Mouse (Mus musculus) erythroid progenitor cell, adult 5-6 weeks (primary cell): Measurements from ENCODE around the gene Adamtsl5. TPM values are rescaled to one million over a fixed set of nuclear protein-coding genes. Genes with fewer than 3 reads are reported as not detected.
"Not testable (repeated sequence)": the region's sequence is repeated elsewhere in the genome, so short reads cannot be mapped to it uniquely, and the experiment has no call there.

Source experiments
- ATAC-seq: replicated peaks from 2 replicates; pipeline ENCODE4 v1.8.0; 2016; ENCODE audit warnings: moderate number of reproducible peaks, mild to moderate bottlenecking, moderate TSS enrichment, inconsistent platforms; ENCODE audit not compliant: poor library complexity, low FRiP score, severe bottlenecking
- total RNA-seq, 2 experiments: library from RNA; stranded (forward) in 1 of 2; stranded (reverse) in 1 of 2; fragments of 150-400 nt in 1 of 2; fragments of 186-747, 209-891 nt in 1 of 2; gene quantifications; 2 replicates each; pipeline versions ENCODE4 v1.2.3 to v1.2.4; 2015 to 2017; ENCODE audit warnings: low replicate concordance in 2 of 2

Gene Adamtsl5
- total RNA-seq, 2 experiments from 2014 or later = 0.84 to 30.2 TPM

DNA sequence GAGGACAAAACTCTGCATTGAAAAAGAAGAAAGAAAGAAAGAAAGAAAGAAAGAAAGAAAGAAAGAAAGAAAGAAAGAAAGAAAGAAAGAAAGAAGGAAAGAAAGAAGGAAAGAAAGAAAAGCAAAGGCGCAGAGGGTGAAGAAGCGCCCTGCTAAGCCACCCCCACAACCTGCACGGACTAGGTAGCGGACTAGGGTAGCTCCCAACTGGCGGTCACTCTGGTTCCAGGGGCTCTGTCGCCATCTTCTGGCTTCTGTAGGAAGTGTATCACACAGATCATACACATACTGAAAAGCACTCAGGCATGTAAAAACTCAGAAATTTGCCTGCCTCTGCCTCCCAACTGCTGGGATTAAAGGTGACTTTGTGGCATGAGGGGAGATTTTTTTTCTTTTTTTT lies 25.9 kb upstream of the Adamtsl5 start:
- peak; percentile 72 for ATAC-seq

DNA sequence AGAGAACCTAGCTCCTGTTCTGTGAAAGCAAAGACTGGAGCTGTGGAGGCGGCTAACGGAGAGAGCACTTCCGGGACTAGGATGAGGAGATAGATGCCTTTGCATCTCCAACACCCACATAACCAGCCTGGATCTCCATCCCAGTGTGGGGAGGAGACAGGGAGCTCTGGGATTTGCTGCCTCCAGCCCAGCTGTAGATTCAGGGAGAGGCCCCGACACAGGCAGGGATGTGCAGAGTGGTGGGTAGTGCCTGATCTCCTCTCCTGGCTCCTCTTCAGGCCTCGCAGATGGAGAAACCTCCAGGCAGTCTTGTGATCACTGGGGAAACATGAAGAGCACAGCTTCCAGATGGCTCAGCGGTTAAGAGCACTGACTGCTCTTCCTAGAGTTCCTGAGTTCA lies 24.5 kb upstream of the Adamtsl5 start:
- ATAC-seq = no peak

- no peak for ATAC-seq
Observed at GRCm38 (mm10) chr10:80371983-80372382, 23.8 kb upstream of the Adamtsl5 start.

DNA sequence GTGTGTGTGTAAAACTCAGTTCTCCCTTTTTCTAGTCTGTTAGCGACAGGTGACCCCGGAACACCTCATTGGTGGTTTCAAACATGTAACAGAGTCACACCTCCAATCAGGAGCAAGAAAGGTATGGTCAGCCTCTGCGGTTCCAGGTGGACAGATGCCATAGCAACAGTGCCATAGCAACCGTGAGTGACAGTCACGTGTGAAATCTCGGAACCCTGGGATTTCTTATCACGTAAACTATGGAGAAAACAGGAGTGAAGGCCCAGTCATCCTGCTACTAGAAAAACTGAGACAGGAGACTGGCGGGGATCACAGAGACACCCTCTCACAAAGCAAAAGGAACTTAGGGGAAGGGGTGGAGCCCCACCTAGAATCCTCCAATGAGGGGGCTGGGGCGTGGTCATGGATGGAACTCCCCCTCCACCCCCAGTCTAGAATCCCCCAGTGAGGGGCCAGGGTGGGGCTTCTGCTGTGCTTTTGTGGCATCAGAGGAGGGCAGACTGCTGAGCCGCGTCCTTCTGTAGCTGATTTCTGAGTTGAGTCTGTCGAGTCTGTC lies 23.3 kb upstream of the Adamtsl5 start:
- ATAC-seq = no peak

GRCm38 (mm10) chr10:80369995-80370747 lies 22.0 kb upstream of the Adamtsl5 start:
- ATAC-seq = no peak

GRCm38 (mm10) chr10:80368392-80368791 lies 20.2 kb upstream of the Adamtsl5 start:
- ATAC-seq = no peak

DNA sequence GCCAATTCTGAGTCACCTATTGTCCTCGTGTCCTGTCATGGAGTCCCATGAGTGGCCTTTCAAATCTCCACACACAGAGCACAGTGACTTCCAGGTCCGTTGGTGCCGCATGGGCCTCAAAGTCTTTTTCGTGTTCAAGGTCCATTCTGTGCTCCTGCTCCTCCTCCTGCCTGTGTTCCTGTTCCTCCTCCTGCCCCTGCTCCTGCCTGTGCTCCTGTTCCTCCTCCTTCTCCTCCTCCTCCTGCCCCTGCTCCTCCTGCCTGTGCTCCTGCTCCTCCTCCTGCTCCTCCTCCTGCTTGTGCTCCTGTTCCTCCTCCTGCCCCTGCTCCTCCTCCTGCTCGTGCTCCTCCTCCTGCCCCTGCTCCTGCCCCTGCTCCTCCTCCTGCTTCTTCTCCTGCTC lies 19.7 kb upstream of the Adamtsl5 start:
- ATAC-seq = no peak

- no peak for ATAC-seq
Observed at GRCm38 (mm10) chr10:80365736-80366135, 17.5 kb upstream of the Adamtsl5 start.

GRCm38 (mm10) chr10:80363734-80364133 lies 15.5 kb upstream of the Adamtsl5 start:
- ATAC-seq = no peak

DNA sequence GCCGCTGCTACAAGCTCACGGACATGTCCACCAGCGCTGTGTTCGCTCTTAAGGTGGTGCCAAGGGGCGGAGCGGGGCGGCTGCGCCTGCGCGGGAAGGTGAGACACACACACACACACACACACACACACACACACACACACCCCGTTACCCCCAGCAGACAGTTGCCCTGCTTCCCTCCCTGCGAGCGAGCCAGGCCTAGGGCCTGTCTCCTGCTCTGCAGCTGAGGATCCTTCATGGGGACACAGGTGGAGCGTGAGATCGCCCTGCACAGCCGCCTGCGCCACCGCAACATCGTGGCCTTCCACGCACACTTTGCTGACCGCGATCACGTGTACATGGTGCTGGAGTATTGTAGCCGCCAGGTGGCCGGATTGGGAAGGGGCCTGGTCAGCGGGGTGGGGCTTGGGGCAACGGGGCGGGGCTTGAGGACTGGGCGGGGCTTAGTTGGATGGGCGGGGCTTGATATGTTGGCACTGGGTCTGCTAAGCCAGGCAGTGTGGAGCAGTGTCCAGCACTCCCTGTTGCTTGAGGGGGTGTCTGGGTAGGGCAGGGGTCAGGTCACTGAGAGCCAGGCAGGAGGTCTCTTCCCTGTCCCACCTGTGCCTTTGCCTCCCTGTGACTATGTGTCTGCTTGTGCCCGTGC lies 9.9 kb upstream of the Adamtsl5 start:
- ATAC-seq = no peak

DNA sequence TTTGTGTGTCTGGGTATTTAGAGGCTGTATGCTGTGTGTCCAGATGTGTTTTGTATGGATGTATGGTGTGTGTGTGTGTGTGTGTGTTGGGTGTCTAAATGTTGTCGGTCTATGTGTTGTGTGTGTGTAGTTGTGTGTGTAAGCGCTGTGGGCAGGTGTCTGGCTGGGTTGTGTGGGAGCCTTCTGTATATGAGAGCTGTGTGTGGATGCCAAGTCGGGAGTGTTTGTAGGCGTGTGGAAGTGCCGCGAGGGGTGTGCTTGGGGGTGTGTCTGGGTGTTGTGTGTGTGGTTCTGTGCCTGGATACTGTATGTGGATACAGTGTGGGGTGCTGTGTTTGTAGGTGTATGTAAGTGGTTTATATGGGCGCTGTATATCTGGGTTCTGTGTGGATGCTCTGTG lies 9.1 kb upstream of the Adamtsl5 start:
- no peak for ATAC-seq

GRCm38 (mm10) chr10:80356737-80357136 lies 8.5 kb upstream of the Adamtsl5 start:
- ATAC-seq = no peak

- no peak for ATAC-seq
Observed at GRCm38 (mm10) chr10:80356001-80356682, 7.9 kb upstream of the Adamtsl5 start, which contains the start of gene Plk5. Plk5 (plus strand) TSS chr10:80356459.

DNA sequence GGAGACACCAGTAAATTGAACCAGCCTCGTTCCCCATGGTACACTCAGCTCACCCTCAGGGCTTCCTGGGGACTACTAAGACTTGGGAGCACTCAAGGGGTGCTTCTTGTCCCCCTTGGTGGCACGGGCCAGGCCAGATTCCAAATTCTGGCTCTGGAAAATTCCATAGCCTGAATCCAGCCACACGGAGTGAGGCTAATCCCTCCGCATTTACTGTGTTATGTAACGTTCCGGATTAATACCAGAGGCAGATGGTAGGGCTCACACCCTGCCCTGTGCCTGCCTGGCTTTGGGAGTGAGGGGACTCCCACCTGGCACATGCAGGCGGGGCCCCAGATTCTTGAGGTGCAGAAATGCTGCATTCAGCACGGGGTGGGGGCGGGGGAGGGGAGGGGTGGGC lies 7.2 kb upstream of the Adamtsl5 start:
- ATAC-seq = no peak

DNA sequence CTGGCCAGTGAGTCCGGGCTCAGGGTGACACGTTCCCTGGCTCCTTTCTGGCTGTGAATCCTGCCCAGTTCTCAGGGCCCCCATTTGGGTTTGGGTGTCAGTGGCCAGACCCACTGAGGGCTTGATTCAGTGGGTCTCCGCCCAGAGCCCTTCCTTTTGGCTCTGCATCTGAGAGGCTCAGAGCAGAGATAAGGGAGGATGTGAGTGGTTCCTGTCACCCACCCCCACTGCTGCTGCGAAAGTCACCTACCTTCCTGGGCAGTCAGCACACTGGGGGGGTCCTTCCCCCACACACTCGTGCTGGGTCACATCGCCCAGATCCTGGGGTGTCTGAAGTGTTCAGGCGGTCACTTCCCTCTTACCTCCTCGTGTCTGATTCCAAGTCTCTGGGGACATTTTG lies 4.5 kb upstream of the Adamtsl5 start:
- no peak for ATAC-seq

DNA sequence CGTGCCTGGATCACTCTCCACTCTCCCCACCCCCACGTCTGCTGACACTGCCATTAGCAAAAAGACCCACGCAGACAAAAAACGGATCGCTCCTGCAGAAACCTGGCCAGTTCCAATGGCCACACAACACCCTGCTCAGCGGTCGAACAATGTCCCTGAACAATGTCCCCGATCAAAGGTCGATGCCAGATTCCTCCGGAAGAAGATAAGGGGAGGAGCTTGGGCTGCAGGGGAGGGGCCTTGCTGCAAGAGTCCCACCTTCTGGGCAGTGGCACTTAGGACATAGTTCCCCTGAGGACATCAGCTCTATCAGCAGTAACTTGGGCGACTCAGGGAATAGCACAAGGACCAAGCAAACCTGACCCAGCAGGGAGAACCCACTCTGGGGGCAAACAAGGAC lies 3.7 kb upstream of the Adamtsl5 start:
- no peak for ATAC-seq

DNA sequence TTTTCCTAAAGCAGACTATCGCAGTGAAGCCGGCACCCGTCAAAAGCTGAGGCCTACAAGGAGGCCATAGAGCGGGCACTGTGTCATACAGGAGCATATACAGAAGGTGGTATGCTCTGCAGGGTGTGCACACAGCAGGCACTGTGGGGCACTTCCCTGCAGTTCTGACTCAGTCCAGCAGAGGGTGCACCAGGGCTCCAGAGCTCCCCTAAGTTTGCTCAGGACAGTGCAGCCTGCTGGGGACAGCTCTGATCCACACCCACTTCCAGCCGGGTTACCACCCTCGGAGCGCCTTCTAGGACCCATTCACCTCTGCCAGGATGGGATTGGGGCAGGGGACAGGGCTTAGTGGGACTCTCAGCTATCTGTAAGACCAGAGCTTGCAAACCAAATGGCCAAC lies 2.1 kb upstream of the Adamtsl5 start:
- peak; percentile 78 for ATAC-seq

DNA sequence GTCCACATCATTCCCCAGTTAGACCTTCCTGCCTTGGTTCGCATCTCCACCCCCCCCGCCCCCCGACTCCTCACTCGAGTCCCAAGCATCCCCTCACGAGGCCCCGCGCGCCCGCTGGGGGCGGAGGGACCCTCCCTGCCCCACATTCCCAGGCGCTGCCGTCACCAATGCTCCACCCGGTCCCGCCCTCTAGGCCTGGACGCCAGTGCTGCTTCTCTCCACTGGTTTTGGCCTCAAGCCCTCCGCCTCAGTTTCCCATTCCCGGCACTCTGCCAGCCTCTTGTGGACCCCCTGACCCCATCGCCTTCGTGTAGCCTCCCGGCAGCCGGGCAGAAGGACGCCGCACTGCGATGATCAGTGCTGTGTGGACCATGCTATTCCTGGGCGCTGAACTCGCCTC lies 769 bp upstream of the Adamtsl5 start:
- ATAC-seq = no peak

- ATAC-seq = no peak
Observed at GRCm38 (mm10) chr10:80347514-80347967, 671 bp downstream of the Adamtsl5 start.

GRCm38 (mm10) chr10:80345929-80346328 lies 2.3 kb downstream of the Adamtsl5 start:
- ATAC-seq = not testable (repeated sequence)

GRCm38 (mm10) chr10:80345122-80345521 lies 3.1 kb downstream of the Adamtsl5 start:
- peak; percentile 41 for ATAC-seq
